Mouse (Mus musculus) thymus, postnatal 25 days (tissue): Measurements from ENCODE around the gene Cnksr3.

Experiments
- DNase-seq: peaks from one replicate; pipeline ENCODE4 v3.0.0; 2022

Gene Cnksr3

DNA sequence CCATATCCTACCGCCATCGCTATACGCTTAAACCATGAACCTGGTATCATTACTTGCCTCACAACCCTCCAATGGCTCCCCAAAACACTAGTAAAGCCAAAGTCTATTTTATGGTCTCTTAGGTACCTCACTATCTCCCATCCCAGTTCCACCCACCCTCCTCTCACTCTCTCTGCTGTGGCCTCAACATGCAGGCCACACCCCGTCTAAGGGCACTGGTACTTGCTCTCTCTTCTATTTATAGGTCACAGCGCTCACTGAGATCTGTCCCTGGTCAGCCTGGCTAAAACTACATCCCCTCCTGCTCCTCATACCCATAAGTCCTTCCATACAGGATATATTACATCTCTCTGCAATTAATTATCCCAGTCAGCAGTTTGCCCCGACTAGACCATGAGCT, 16.1 kb downstream of the Cnksr3 start:
- no peak for DNase-seq

GRCm38 (mm10) chr10:7191721-7192413, 20.2 kb downstream of the Cnksr3 start:
- no peak for DNase-seq

GRCm38 (mm10) chr10:7189194-7189593, 22.8 kb downstream of the Cnksr3 start:
- DNase-seq: no peak

- DNase-seq: no peak
These were observed 24.2 kb downstream of the Cnksr3 start for GRCm38 (mm10) chr10:7187881-7188280.

GRCm38 (mm10) chr10:7186992-7187391, 25.0 kb downstream of the Cnksr3 start:
- no peak for DNase-seq

DNA sequence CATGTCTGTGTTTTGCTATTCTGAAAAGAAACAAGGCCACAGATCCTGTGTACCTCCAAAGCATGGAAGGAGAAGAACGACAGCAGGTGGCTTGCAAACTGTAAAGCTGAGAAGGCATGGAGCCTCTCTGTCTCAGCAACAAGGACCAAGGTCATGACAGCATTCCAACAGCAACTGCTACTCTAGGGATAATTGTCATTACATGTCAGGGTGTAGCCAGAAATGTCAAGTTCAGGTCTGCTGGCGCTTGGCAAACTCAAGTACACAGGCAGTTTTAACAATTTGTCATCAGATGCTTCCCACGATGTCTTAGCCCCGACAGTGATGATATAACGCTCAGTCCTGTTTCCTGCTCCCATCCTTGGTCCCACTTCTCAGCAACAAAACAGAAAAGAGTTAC, 26.0 kb downstream of the Cnksr3 start:
- no peak for DNase-seq

- no peak for DNase-seq
These were observed 28.8 kb downstream of the Cnksr3 start for GRCm38 (mm10) chr10:7183171-7183631.

DNA sequence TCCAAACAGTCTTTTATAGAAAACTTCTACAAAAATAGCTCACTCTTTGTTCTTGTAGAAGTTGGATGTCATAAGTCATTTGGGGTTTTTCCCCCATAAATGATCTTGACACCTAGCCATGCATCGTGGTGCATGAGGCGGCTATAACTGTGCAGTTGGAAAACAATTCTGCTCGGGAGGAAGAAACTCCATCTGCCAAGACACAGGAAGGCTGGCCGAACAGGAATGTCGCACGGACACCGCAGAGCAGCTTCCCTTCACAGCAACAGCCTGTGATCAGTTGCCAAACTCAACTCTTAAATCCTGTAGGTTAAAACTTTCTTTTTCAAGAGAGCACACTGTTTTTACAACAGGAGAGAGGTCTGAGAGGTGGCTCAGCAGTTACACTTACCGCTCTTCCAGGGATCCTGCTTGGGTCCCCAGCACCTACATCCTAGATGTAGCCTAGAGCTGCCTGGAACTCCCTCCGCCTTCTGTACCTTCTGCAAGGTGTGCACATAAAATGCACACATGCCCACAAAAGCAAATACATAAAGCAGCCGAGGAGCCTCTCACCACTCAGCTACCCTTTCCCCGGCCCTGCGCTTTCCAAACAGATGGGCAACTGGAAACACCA, 29.4 kb downstream of the Cnksr3 start:
- no peak for DNase-seq

DNA sequence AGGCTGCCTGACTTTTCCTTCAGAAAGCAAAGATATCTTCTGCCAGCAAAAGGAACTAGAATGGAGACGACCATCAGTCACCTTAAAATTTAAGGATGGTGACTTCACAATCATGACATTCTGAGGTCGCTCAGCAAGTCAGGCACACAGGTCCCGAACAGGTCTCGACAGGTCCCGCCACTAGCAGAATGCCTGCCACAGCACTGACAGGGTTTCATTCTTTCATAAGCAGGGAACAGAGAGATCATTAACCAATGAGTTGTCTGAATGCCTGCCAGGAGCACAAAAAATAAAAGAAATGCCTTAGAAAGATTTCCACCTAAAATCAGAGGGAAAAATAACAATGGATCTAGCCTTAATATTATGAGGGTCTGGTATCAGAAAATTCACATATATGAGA, 31.7 kb downstream of the Cnksr3 start:
- no peak for DNase-seq

DNA sequence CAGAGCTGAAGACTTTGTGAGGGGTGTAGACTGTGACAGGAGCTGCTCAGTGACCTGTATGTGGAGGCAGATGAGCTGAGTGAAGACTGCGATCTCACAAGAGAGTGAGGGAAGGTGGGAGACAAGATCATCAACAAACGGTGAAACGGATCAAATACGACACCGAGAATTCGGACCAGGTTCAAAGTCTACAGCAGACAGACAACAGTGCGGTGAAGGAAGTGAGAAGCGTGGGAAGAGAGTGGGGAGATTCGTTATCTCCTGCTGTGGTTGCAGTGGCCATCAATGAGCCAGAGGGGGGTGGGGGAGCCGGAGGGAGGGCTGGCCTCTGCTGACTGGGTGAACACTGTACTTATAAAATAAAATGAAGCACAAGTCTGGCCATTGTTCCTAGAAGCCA, 33.5 kb downstream of the Cnksr3 start:
- DNase-seq: no peak

DNA sequence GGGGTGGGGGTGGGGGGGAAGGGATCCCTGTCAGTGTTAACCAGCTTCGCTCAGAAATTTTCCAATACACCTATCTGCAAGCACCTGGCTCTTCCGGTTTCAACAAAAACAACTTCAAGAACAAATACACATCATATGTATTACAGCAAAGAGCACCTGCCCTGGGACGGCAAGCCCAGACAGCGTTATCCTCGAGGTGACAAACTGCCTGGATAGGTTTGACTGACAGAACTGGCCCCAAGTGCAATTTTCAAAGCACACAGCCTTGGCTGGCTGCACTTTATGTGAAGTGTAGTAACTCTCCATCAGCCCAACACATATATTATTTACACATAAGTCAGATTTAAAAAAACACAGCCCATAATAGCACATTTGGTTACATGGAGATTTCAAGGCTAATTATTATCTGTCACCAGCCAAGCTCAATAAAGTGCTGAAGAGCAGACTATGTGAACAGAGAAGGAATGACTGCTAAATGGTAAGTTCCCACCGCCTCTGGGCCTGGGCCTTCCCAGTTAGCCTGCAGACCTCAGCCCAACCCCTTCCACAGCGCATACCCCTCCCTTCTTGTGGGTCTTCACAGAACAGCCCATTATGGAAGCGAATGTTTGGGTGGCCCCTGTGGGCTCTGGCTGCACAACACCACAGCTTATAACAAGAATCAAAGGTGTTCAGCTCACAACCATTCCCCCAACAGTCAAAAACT, 35.7 kb downstream of the Cnksr3 start:
- no peak for DNase-seq

GRCm38 (mm10) chr10:7174480-7174879, 37.6 kb downstream of the Cnksr3 start:
- no peak for DNase-seq

DNA sequence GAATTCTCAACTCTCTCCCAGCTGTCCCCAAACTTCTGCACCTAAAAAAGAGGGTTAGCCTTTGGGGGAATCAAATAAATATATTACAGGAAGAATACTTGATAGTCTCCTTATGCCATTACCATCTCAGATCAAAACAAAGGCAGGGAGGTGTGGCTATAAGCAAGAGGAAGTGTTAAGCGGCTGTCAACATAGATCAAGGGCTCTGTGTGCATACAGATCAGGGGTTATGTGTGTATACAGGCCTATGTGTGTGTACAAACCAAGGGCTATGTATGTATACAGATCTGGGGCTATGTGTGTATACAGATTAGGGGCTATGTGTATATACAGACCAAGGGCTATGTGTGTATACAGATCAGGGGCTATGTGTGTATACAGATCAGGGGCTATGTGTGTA, 38.9 kb downstream of the Cnksr3 start:
- DNase-seq: no peak

DNA sequence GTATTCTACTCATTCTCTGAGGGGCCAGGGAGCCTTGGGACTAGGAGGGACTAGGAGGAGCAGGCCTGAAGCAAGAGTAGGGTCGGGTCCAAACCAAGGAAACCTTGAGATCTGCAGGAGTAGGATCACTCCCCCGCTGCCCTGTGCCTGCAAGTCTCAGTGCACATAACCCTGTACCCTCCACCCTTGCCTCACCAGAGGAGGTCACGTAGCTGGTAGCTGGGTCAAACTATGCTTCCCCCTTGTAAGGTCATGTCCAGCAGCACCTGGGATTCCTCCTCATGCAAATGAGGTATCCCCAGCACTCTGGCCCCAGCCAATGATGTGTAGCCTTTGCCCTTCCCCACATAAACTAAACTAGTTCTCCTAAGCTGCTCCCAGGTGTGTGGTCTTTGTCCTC, 41.6 kb downstream of the Cnksr3 start:
- DNase-seq: no peak

GRCm38 (mm10) chr10:7163031-7163430, 49.0 kb downstream of the Cnksr3 start:
- no peak for DNase-seq

DNA sequence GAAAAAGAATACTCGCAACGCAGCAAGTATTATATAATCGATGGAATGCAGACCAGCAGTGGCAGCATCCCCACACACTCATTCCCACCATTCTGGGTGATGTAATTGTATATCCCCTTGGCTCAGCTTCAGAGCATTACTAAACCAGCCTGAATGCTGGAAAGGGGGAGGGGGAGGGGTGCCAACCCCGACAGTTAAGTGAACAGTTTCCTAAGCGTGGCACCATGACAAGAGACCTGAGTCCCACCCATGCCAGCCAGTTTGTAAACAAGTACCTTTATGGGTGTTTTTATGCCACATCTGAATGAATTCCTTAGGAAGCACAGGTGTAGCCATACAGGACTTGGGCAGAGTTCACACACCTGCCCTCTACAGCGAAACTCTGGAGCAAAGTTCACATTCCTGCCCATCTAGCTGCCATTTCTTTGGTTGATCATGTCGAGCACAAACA, 53.0 kb downstream of the Cnksr3 start:
- DNase-seq: no peak

GRCm38 (mm10) chr10:7158285-7159060, 53.6 kb downstream of the Cnksr3 start:
- no peak for DNase-seq

GRCm38 (mm10) chr10:7154877-7155276, 57.2 kb downstream of the Cnksr3 start:
- DNase-seq: no peak

DNA sequence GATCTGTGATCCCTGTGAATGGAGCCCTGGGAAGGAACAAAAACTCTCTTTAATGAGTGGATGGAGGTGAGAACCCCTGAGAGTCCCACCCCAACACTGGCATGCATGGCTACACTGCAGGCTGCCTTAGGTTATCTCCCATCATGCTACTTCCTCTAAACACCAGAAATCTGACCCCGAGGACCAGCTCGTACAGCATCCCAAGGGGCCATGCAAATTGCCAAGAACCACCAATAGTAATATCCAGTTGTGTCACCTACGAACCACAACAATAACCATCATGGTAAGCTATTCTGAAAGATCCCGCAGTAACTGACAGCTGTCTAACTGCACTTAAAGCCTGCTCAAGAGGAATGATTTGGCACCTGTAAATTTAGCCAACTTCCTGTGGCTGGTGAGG, 59.1 kb downstream of the Cnksr3 start:
- no peak for DNase-seq

DNA sequence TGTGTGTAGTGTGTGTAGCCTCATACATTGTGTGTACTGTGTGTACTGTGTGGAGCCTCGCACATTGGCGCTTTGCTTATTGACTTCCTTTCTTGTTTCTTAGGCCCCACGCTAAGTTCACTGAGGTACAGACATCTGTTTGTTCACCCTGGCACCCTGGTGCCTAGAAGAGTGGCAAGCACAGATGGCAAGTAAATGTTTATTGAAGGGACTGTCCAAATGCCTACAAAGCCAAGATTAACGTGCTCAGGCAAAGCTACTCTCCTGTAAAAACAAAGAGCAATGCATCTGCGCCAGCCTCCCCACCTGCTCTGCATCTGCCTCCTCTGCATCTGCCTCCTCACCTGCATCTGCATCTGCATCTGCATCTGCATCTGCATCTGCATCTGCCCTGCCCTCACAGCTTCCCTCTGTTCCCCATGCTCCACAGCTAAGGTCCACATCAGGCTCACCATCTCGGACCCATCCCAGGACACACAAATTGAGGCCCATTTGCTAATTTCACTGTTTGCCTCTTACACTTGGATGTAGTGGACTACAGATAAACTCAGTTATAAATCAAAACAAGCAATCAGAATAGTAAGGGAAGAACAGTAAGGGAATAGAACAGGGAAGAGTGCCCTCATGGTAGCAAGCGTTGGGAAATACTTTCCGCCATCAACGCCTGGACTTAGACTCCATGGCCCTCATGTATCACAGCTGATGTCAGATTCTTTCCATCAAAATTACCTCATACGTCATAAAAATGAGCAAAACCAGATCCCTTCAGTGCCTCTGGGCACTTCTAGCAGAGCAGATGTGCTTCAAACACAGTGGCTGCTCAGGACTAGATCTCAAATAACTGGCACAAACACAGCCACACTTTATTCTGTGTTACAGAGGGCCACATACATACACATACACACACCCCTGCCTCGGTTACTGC, 62.1 kb downstream of the Cnksr3 start:
- DNase-seq: no peak

DNA sequence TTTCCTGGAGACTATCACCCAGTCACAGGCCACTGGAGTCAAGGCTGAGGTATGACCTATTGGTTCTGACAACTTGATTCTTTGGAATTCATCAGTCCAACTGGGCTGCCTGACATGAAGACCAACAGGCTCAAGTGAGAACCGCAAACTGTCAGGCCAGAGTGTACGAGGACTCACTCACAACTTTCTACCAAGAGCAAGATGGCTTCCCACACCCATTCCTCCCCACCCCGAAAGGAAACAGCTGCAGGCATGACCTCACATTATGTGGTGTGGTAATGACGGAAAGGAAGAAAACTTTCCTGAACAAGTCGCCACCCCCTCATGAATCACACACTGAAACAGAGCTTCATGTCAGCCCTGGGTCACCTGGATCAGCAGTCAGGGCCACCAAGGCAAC, 66.4 kb downstream of the Cnksr3 start:
- DNase-seq: no peak
